Mouse (Mus musculus): ENCODE data around the gene Med24.

Med24 gene

DNA sequence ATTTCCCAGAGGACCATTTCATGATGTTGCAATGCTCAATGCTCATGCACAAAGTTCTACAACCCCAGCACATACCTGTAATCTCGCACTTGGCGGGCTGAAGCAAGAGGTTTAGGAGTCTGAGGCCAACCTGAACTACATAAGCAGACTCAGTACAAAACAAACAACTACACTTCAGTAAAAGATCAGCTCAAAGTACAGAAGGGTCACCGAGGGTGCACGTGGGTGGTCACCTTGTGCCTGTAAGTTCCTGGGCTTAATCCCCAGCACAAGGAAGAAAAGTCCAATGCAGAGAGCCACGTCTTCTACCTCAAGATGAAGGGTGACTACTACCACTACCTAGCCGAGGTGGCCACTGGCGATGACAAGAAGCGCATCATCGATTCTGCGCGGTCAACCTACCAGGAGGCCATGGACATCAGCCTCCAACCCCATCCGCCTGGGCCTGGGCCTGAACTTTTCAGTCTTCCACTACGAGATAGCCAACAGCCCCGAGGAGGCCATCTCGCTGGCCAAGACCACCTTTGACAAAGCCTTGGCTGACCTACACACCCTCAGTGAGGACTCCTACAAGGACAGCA lies 3.2 kb downstream of the Med24 start:
- CTCF ChIA-PET: no interaction called here

DNA sequence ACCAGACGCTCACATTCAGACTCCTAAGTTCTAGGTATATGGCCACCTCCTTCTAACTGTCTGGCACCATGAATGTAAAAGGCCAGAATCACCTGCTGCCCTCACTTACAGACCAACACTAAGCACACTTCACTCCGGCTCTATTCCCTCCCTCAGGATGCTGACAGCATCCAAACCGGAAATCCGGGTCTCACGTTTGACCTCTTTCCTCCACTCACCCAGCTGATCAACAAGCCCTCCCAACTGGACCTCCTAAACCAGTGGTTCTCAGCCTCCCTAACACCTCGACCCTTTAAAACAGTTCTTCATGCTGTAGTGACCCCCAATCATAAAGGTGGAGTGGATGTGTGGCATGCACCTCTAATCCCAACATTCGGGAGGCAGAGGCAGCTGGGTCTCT lies 6.1 kb downstream of the Med24 start:
- CTCF ChIA-PET: no interaction called here

GRCm38 (mm10) chr11:98721458-98722226 lies 7.6 kb downstream of the Med24 start:
- CTCF ChIA-PET: no interaction called here

DNA sequence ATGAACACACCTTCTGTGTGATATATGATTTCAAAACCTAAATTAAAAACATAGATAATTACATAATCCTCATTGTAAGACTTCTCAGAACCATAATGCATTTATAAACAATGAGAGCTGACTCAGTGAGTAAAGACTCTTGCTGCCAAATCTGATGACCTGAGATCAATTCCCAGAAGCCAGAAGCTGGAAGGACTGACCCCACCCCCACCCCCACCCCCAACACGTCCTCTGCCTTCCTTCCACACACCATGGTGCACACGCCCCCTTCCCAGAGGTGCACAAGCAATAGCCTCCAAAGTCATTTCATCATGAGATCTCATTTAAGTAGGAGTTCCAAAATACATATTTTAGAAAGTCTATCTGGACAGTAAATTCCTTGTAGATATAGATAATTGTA lies 8.5 kb downstream of the Med24 start:
- CTCF ChIA-PET: no interaction called here

DNA sequence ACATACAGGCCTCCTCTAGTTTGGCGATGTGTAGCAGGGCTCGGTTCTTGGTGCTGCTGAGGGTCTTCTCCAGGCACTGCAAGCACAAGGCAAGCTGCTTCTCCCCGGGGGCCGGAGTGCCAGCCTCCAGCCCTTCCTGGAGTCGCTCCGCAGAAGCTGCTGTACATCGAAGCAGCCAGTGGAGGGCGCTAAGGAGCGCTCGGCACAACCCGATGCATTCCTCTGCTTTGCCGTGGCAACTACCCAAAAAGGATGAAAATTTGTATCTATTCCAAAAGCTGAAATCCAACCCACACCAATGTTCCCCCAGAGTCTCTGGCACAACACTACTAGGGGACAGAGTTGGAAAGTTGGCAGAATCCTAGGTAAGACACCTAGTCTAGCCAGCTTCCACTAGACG lies 11.3 kb downstream of the Med24 start:
- CTCF ChIA-PET: interaction anchor here (0.6 to 1.4 kb wide), 2 partner anchors 24 to 69 kb away, joined by 3 to 5 read pairs; no protein-coding TSS in a partner anchor

DNA sequence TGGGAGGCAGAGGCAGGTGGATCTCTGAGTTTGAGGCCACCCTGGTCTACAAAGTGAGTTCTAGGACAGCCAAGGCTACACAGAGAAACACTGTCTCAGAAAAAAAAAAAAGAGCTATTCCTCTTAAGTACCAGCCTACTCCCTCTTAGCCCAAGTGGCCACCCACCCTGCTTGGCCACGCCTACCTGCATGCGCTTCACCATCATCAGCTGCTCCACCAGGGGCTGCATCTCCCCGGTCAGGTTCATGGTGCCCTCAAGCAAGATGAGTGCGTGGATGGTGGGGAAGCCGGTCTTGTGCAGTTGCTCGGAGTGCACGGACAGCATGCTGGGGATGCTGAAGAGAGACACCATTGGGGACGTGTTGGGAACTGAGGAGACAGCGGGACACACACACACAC lies 13.3 kb downstream of the Med24 start:
- CTCF ChIA-PET: no interaction called here

- CTCF ChIA-PET: no interaction called here
These were observed 15.5 kb downstream of the Med24 start for GRCm38 (mm10) chr11:98713703-98714102.

DNA sequence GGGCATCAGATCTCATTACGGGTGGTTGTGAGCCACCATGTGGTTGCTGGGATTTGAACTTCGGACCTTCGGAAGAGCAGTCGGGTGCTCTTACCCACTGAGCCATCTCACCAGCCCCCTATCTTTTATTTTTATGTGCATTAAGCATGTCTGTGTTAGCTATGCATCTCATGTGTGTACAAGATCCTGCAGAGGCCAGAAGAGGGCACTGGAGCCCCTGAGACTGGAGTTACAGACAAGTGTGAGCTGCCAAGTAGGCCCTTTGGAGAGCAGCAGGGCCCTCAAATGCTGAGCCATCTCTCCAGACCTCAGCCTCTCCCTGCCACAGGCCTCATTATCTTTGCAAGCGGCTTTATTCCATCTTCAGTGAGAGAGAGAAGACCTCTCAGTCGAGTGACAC lies 17.2 kb downstream of the Med24 start:
- CTCF ChIA-PET: interaction anchor here (0.5 to 1.0 kb wide), 2 partner anchors 70 to 75 kb away, joined by 3 to 4 read pairs; no protein-coding TSS in a partner anchor

GRCm38 (mm10) chr11:98711046-98711434 lies 18.2 kb downstream of the Med24 start:
- CTCF ChIA-PET: no interaction called here

DNA sequence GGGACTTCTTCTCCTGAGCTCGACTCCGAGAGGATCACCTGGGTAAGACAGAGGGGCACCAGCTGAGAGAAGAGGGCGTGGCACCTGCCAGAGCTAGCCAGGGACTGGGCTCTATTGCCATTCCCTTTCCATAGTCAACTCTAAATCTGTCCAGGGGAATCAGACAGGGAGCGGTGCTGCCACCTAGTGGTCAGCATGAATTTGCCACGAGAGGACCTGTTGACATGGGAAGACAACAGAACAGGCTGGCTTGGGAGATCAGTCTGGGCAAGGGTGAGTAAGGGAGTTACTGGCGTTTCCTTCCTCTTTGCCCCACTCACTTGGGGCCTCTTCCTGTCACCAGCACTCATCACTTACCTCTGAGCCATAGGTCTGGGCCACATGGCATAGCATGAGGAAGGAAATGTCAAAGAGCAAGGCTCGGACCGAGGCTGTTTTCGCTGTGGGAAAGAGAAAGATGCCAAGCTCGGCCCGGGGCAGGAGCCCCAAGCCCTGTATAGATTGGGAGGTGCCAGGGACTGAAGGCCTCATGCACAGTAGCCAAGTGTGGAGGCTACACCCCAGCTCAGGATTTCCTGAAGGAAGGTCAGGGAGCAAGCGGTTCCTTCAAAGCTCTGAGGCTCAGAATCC lies 18.7 kb downstream of the Med24 start:
- CTCF ChIA-PET: interaction anchor here (0.6 kb wide), 1 partner anchor 66 kb away, joined by 19 read pairs; no protein-coding TSS in a partner anchor

DNA sequence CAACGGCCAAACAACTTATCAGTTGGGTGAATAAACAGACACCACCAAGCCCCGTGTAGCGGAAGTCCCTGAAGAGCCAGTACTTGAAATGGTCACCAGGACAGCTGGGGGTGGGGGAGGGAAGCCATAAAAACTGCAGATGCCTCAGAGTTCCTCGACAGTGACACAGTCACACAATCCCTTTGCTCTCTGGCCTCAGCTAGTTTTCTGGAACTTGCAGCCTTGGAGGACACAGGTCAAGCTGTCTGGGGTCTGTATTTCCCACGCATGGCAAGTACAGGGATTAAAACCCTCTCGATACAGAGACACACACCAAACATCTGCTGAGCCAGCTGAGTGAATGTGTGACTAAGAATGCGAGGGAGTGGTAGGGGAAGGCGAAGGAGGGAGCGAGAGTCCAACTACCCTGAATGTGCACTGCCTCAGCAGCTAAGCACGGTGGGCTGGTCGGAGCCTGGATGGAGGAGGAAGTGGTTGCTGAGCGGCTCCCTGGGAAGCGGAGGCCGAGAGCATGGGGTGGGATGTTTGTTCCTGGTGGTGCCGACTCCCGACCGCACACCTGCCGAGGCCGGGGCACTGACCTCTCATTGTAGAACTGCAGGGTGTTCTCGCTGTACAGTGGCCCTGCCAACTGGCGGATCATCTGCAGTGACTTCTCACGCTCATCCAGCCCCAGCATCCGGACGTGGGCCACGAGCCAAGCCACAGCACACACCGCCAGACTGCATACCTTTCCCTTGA lies 20.1 kb downstream of the Med24 start:
- CTCF ChIA-PET: no interaction called here

GRCm38 (mm10) chr11:98708282-98708956 lies 20.8 kb downstream of the Med24 start:
- CTCF ChIA-PET: interaction anchor here (0.6 kb wide), 1 partner anchor 528 kb away, joined by 4 read pairs; no protein-coding TSS in a partner anchor

- CTCF ChIA-PET: interaction anchor here (0.6 kb wide), 1 partner anchor 527 kb away, joined by 4 read pairs; no protein-coding TSS in a partner anchor
These were observed 21.6 kb downstream of the Med24 start for GRCm38 (mm10) chr11:98707401-98708281.

GRCm38 (mm10) chr11:98705021-98705420 lies 24.2 kb downstream of the Med24 start:
- CTCF ChIA-PET: interaction anchor here (0.5 to 0.6 kb wide), 2 partner anchors 97 to 104 kb away, joined by 3 to 4 read pairs; no protein-coding TSS in a partner anchor

- CTCF ChIA-PET: no interaction called here
These were observed 26.9 kb downstream of the Med24 start for GRCm38 (mm10) chr11:98702323-98702722.

DNA sequence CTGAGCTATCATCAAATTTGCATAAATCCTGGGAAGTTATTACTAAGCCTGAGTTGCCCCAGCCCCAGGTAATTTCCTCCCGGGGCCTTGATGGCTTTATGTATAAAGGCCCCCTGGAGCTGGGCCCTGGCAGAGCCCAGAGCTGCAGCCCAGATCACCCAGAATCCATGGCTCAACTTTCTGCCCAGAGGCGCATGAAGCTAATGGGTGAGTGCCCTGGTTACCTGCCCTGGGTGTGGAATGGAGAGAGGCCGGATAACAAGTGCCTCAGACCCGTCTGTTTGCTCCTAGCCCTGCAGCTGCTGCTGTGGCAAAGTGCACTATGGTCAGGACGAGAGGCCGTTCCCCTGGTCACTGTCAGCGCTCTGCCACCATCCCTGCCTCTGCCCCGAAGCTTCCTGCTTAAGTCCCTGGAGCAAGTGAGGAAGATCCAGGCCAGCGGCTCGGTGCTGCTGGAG lies 28.0 kb downstream of the Med24 start, which contains the start of gene Csf3:
TSS of gene Csf3 (plus strand) at position 51 of the 458 bp plus-strand sequence.
- CTCF ChIA-PET: no interaction called here

GRCm38 (mm10) chr11:98699911-98700310 lies 29.3 kb downstream of the Med24 start:
- CTCF ChIA-PET: no interaction called here

DNA sequence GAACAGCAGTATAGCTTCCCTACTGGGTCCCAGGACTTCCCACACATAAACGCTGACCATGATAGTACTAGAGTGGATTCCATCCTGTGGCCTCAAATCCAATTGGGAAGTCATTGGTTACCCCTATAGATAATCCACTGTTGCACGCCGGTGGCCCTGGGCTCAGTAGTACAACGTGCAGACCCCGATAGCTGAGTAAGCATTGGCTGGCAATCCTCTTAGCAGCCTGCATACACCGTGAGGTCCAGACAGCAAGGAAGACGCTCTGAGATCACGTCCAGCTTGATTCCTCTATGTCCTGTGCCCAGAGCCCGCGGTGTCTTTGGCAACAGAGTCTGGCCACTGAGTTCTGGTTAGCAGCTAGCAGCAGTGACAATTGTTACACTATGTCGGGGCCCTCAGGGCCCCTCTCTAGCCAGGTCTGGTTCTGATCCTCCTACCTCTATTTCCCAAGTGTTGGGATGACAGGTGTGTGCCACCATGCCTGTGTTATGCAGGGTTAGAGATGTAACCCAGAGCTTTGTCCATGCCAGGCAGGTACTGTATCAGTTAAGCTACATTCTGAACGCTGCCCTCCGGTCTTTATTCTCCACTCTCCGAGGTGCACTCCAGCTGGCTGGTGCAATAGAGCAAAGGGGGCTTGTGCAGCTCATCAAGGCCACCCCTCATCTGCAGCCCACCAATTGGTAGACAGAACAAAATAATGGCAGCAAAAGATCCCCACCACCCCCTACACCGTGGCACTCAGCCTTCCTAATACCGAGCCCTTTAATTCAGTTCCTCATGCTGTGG lies 30.2 kb downstream of the Med24 start:
- CTCF ChIA-PET: interaction anchor here (1.3 kb wide), 1 partner anchor 88 kb away, joined by 3 read pairs; no protein-coding TSS in a partner anchor

DNA sequence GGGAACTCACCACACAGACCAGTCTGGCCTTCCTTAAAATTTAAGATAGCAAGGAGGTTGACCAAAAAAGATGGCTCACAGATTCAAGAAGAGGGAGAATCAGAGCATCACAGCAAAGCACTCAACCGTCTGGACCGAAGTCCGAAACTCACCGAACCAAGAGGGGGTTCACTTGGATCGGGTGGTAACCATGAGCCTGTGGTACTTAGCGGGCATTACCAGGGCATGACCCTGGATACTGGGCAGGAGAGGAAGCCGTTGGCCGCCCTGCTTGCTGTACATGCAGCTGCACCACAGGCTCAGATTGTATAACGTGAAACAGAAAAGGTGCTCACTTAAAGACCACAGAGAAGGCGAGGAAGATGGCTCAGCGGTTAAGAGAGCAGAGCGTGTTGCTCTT lies 32.0 kb downstream of the Med24 start:
- CTCF ChIA-PET: interaction anchor here (1.3 kb wide), 1 partner anchor 90 kb away, joined by 3 read pairs; no protein-coding TSS in a partner anchor
